8 mouse cellular contexts compared by ENCODE assay signal in genomic region chr19:32180756-32181674, GRCm38 (mm10).
DNase-seq lines count a peak whose midpoint lies in the region; ATAC-seq and TF ChIP-seq lines count a peak whose summit lies in the region.

No protein-coding gene starts in this region.

- peak; percentile 84 for DNase-seq in adrenal gland, adult 8-10 months
- DNase-seq in heart, adult 11 months = peak; percentile 98
- DNase-seq in kidney, postnatal 0 days (ENCODE audit: low spot score) = peak; percentile 63
- no peak for DNase-seq in right cerebral cortex, postnatal 4 days
- no peak for DNase-seq in hindbrain, embryonic 11.5 days (ENCODE audit: low spot score)
- DNase-seq in urinary bladder, postnatal 10 days (ENCODE audit: low spot score) = no peak

- no peak overlapping the region for H3K4me2 ChIP-seq in kidney, postnatal 0 days (ENCODE audit: low read length)
- H3K4me2 ChIP-seq in hindbrain, embryonic 11.5 days (replicated peaks; ENCODE audit: low read depth, low read length) = no peak overlapping the region

- H3K9me3 ChIP-seq in kidney, postnatal 0 days (replicated peaks; ENCODE audit: low read length) = no peaks in the 10 kb centered on the region
- H3K9me3 ChIP-seq in hindbrain, embryonic 11.5 days (ENCODE audit: control insufficient read depth, low read length) = no peaks in the 10 kb centered on the region

- peaks cover 37% of the 10 kb centered on the region for H3K4me1 ChIP-seq in kidney, postnatal 0 days (replicated peaks; ENCODE audit: insufficient read depth, low read length)
- no peaks in the 10 kb centered on the region for H3K4me1 ChIP-seq in hindbrain, embryonic 11.5 days (replicated peaks; ENCODE audit: control insufficient read depth, insufficient read depth, low read length)

- H3K36me3 ChIP-seq in C2C12 (ENCODE audit: control insufficient read depth, insufficient read depth) = peaks cover 5% of the 10 kb centered on the region
- H3K36me3 ChIP-seq in kidney, postnatal 0 days (ENCODE audit: insufficient read depth, low read length) = no peaks in the 10 kb centered on the region
- no peaks in the 10 kb centered on the region for H3K36me3 ChIP-seq in hindbrain, embryonic 11.5 days (ENCODE audit: control insufficient read depth, insufficient read depth, low read length)

- H3K27me3 ChIP-seq in C2C12 (ENCODE audit: control insufficient read depth, insufficient read depth, insufficient read length) = no peaks in the 10 kb centered on the region
- no peaks in the 10 kb centered on the region for H3K27me3 ChIP-seq in kidney, postnatal 0 days (ENCODE audit: insufficient read depth, low read length)
- H3K27me3 ChIP-seq in hindbrain, embryonic 11.5 days (ENCODE audit: control insufficient read depth, insufficient read depth, low read length) = no peaks in the 10 kb centered on the region

- ATAC-seq in kidney, postnatal 0 days (replicated peaks; ENCODE audit: low FRiP score, low read depth) = peak; percentile 58; the same call in 1 of the 2 replicates
- ATAC-seq in megakaryocyte progenitor cell, adult 5-6 weeks (replicated peaks; ENCODE audit: poor library complexity) = peak; percentile 61
- ATAC-seq in hindbrain, embryonic 11.5 days (ENCODE audit: low FRiP score) = no peak

- peaks cover 92% of the 10 kb centered on the region for H3K79me2 ChIP-seq in C2C12 (ENCODE audit: control insufficient read depth, insufficient read depth)

- WGBS in kidney, postnatal 0 days = 52% methylated on average over 14 of the region's 14 CpGs
- WGBS in hindbrain, embryonic 11.5 days = 79% methylated on average over 14 of the region's 14 CpGs

- H3K27ac ChIP-seq in kidney, postnatal 0 days = peak overlapping the region; percentile 85
- H3K27ac ChIP-seq in hindbrain, embryonic 11.5 days (ENCODE audit: low read depth, low read length) = no peak overlapping the region

- H3ac ChIP-seq in C2C12 (ENCODE audit: control insufficient read depth, insufficient read length, low read depth) = no peak overlapping the region

- H3K9ac ChIP-seq in kidney, postnatal 0 days (ENCODE audit: low read depth, low read length) = no peak overlapping the region
- H3K9ac ChIP-seq in hindbrain, embryonic 11.5 days (ENCODE audit: low read depth, low read length) = no peak overlapping the region

- TF ChIP-seq CTCF in C2C12 (IDR thresholded peaks at IDR 0.05; ENCODE audit: control insufficient read depth, insufficient read depth, insufficient read length) = no peak
- TF ChIP-seq CTCF in kidney, postnatal 0 days (IDR thresholded peaks at IDR 0.05; ENCODE audit: low read depth) = no peak

- H3K79me3 ChIP-seq in C2C12 (ENCODE audit: low read depth) = peaks cover 35% of the 10 kb centered on the region

- H3K4me3 ChIP-seq in C2C12 (ENCODE audit: insufficient read depth, poor library complexity, severe bottlenecking) = no peak overlapping the region
- H3K4me3 ChIP-seq in kidney, postnatal 0 days (replicated peaks; ENCODE audit: low read depth, low read length) = no peak overlapping the region
- no peak overlapping the region for H3K4me3 ChIP-seq in hindbrain, embryonic 11.5 days (ENCODE audit: low read depth, low read length)

TF ChIP-seq in C2C12, 6 proteins besides CTCF, POLR2A, EP300 and RAD21:
- TF ChIP-seq CEBPB (IDR thresholded peaks at IDR 0.05; ENCODE audit: low read depth) = peak; percentile 80
- TF ChIP-seq MYOD1 (IDR thresholded peaks at IDR 0.05; ENCODE audit: control insufficient read depth, insufficient read length, low read depth) = no peak
- TF ChIP-seq FOSL1 (IDR thresholded peaks at IDR 0.05; ENCODE audit: insufficient read depth, low read length, poor library complexity, severe bottlenecking) = no peak
- no peak for TF ChIP-seq USF1 (IDR thresholded peaks at IDR 0.05; ENCODE audit: low read depth)
- no peak for TF ChIP-seq MYOG (IDR thresholded peaks at IDR 0.05; ENCODE audit: control insufficient read depth, extremely low read depth, insufficient read length)
- TF ChIP-seq MAX (IDR thresholded peaks at IDR 0.05) = no peak

Comparison
In these comparisons a context has a peak if more than half of its experiments do, and no peak if none do; other contexts are left out.
1. DNase-seq: peak in adrenal gland, adult 8-10 months (single experiment), heart, adult 11 months (single experiment) and kidney, postnatal 0 days (single experiment); none in right cerebral cortex, postnatal 4 days (single experiment), hindbrain, embryonic 11.5 days (single experiment) and urinary bladder, postnatal 10 days (single experiment).